Mouse (Mus musculus) embryo, embryonic 9.5 days (tissue): ENCODE measurements at regions not wholly inside any gene's neighbourhood (a gene's known extent, or its start where the extent isn't known, plus 50 kb on each side); places are given as distances from the start of the nearest gene placed in this dataset.
A peak's percentile ranks its signal among the peaks of the same experiment; 100 is the strongest.

Source experiments
- DNase-seq: peaks from one replicate; pipeline ENCODE4 v3.0.0-alpha.2; 2017; ENCODE audit errors: extremely low spot score

- peak; percentile 1 for DNase-seq
Observed at GRCm38 (mm10) chrX:132452986-132453385, 1235.8 kb downstream of the Pcdh19 start.
